Mouse (Mus musculus) heart, postnatal 0 days (tissue): ENCODE measurements around the gene Sfswap.

ENCODE experiments used
- CTCF ChIP-seq: IDR thresholded peaks from 2 replicates; pipeline ENCODE4 v1.5.1; 2016; ENCODE audit warnings: antibody characterized with exemption, control low read depth, low read depth
- EP300 ChIP-seq: IDR thresholded peaks from 2 replicates; pipeline ENCODE4 v1.6.1; 2016; ENCODE audit warnings: antibody characterized with exemption, low read depth

DNA sequence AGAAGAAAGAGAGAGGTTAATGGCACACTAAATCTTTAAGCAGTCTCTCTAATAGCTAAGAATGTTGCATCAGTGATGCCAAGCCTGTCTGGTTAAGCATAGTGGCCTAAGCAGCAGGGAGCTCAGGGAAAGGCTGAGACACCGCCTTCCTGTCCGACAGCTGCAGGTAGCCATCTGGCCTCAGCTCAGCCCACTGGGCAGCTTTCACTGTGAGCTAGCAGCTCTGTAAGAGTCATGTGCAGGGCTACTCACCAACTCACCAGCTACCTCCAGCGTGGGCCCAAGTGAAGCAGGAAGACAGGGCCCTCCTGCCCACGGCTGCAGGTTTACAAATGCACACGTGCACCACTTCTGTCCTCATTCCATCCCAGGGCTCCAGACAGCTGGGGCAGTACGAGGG lies 52.6 kb downstream of the Sfswap start:
- no peak for TF ChIP-seq CTCF
- no peak for TF ChIP-seq EP300
